Mouse (Mus musculus): ENCODE data around the gene Htra1. TPM values are rescaled to one million over a fixed set of nuclear protein-coding genes. Genes with fewer than 3 reads are reported as not detected.

Gene Htra1
- polyA plus RNA-seq, 1 experiment: 37.7 TPM

- H3K27me3 ChIP-seq (ENCODE audit: control insufficient read depth, insufficient read depth, low read length): no peaks in the 10 kb centered on the region
- WGBS: 88% methylated on average over 6 of the region's 6 CpGs
- no peaks in the 10 kb centered on the region for H3K4me1 ChIP-seq (ENCODE audit: control insufficient read depth, insufficient read depth, insufficient read length)
- no peak overlapping the region for H3K27ac ChIP-seq (ENCODE audit: insufficient read depth, low read length)
- DNase-seq (ENCODE audit: low read depth in 1 of 2, low spot score in 2 of 2): no peak
- TF ChIP-seq POLR2A (IDR thresholded peaks at IDR 0.05; ENCODE audit: low read depth, low read length) (no peak), CTCF (IDR thresholded peaks at IDR 0.05; ENCODE audit: extremely low read depth, insufficient read depth, insufficient read length, insufficient replicate concordance) (no peak)
- H3K4me3 ChIP-seq (ENCODE audit: extremely low read depth, insufficient read depth, insufficient read length): no peak overlapping the region
- no peaks in the 10 kb centered on the region for H3K36me3 ChIP-seq (ENCODE audit: control insufficient read depth, insufficient read depth, low read length)
Measured at GRCm38 (mm10) chr7:130961429-130961828, 25.5 kb downstream of the Htra1 start.

GRCm38 (mm10) chr7:130964686-130965085 lies 28.8 kb downstream of the Htra1 start:
- 50% methylated on average over 5 of the region's 5 CpGs for WGBS

GRCm38 (mm10) chr7:130965396-130965795 lies 29.5 kb downstream of the Htra1 start:
- H3K36me3 ChIP-seq (ENCODE audit: control insufficient read depth, insufficient read depth, low read length): no peaks in the 10 kb centered on the region
- H3K4me1 ChIP-seq (ENCODE audit: control insufficient read depth, insufficient read depth, insufficient read length): no peaks in the 10 kb centered on the region
- H3K27ac ChIP-seq (ENCODE audit: insufficient read depth, low read length): no peak overlapping the region
- TF ChIP-seq POLR2A (IDR thresholded peaks at IDR 0.05; ENCODE audit: low read depth, low read length): no peak
- TF ChIP-seq CTCF (IDR thresholded peaks at IDR 0.05; ENCODE audit: extremely low read depth, insufficient read depth, insufficient read length, insufficient replicate concordance): no peak
- WGBS: 98% methylated on average over 4 of the region's 4 CpGs
- DNase-seq (ENCODE audit: low read depth in 1 of 2, low spot score in 2 of 2): no peak
- no peak overlapping the region for H3K4me3 ChIP-seq (ENCODE audit: extremely low read depth, insufficient read depth, insufficient read length)
- no peaks in the 10 kb centered on the region for H3K27me3 ChIP-seq (ENCODE audit: control insufficient read depth, insufficient read depth, low read length)

More at GRCm38 (mm10) chr7:130964686-130965085, 28.8 kb downstream of the Htra1 start:
- H3K4me1 ChIP-seq (ENCODE audit: control insufficient read depth, insufficient read depth, insufficient read length): no peaks in the 10 kb centered on the region
- H3K27ac ChIP-seq (ENCODE audit: insufficient read depth, low read length): no peak overlapping the region
- H3K4me3 ChIP-seq (ENCODE audit: extremely low read depth, insufficient read depth, insufficient read length): no peak overlapping the region
- no peaks in the 10 kb centered on the region for H3K36me3 ChIP-seq (ENCODE audit: control insufficient read depth, insufficient read depth, low read length)
- DNase-seq (ENCODE audit: low read depth in 1 of 2, low spot score in 2 of 2): no peak
- no peak for TF ChIP-seq POLR2A (IDR thresholded peaks at IDR 0.05; ENCODE audit: low read depth, low read length)
- TF ChIP-seq CTCF (IDR thresholded peaks at IDR 0.05; ENCODE audit: extremely low read depth, insufficient read depth, insufficient read length, insufficient replicate concordance): no peak
- no peaks in the 10 kb centered on the region for H3K27me3 ChIP-seq (ENCODE audit: control insufficient read depth, insufficient read depth, low read length)

- H3K4me1 ChIP-seq (ENCODE audit: control insufficient read depth, insufficient read depth, insufficient read length): no peaks in the 10 kb centered on the region
- WGBS: 83% methylated on average over 4 of the region's 4 CpGs
- TF ChIP-seq POLR2A (IDR thresholded peaks at IDR 0.05; ENCODE audit: low read depth, low read length) (no peak), CTCF (IDR thresholded peaks at IDR 0.05; ENCODE audit: extremely low read depth, insufficient read depth, insufficient read length, insufficient replicate concordance) (no peak)
- H3K27me3 ChIP-seq (ENCODE audit: control insufficient read depth, insufficient read depth, low read length): no peaks in the 10 kb centered on the region
- H3K36me3 ChIP-seq (ENCODE audit: control insufficient read depth, insufficient read depth, low read length): no peaks in the 10 kb centered on the region
- no peak overlapping the region for H3K4me3 ChIP-seq (ENCODE audit: extremely low read depth, insufficient read depth, insufficient read length)
- H3K27ac ChIP-seq (ENCODE audit: insufficient read depth, low read length): no peak overlapping the region
- DNase-seq (ENCODE audit: low read depth in 1 of 2, low spot score in 2 of 2): no peak
Measured at GRCm38 (mm10) chr7:130965909-130966365, 30.0 kb downstream of the Htra1 start.

- Histone ChIP-seq H3K4me3 (ENCODE audit: extremely low read depth, insufficient read depth, insufficient read length) (no peak overlapping the region), H3K27me3 (ENCODE audit: control insufficient read depth, insufficient read depth, low read length) (no peaks in the 10 kb centered on the region), H3K4me1 (ENCODE audit: control insufficient read depth, insufficient read depth, insufficient read length) (no peaks in the 10 kb centered on the region), H3K36me3 (ENCODE audit: control insufficient read depth, insufficient read depth, low read length) (no peaks in the 10 kb centered on the region), H3K27ac (ENCODE audit: insufficient read depth, low read length) (no peak overlapping the region)
- no peak for TF ChIP-seq CTCF (IDR thresholded peaks at IDR 0.05; ENCODE audit: extremely low read depth, insufficient read depth, insufficient read length, insufficient replicate concordance)
- TF ChIP-seq POLR2A (IDR thresholded peaks at IDR 0.05; ENCODE audit: low read depth, low read length): no peak
- DNase-seq (ENCODE audit: low read depth in 1 of 2, low spot score in 2 of 2): no peak
- WGBS: 84% methylated on average over 5 of the region's 5 CpGs
Measured at GRCm38 (mm10) chr7:130966451-130966850, 30.5 kb downstream of the Htra1 start.

- no peak for DNase-seq (ENCODE audit: low read depth in 1 of 2, low spot score in 2 of 2)
- Histone ChIP-seq H3K4me1 (ENCODE audit: control insufficient read depth, insufficient read depth, insufficient read length) (no peaks in the 10 kb centered on the region), H3K36me3 (ENCODE audit: control insufficient read depth, insufficient read depth, low read length) (no peaks in the 10 kb centered on the region), H3K4me3 (ENCODE audit: extremely low read depth, insufficient read depth, insufficient read length) (no peak overlapping the region), H3K27me3 (ENCODE audit: control insufficient read depth, insufficient read depth, low read length) (no peaks in the 10 kb centered on the region), H3K27ac (ENCODE audit: insufficient read depth, low read length) (no peak overlapping the region)
- TF ChIP-seq POLR2A (IDR thresholded peaks at IDR 0.05; ENCODE audit: low read depth, low read length) (no peak), CTCF (IDR thresholded peaks at IDR 0.05; ENCODE audit: extremely low read depth, insufficient read depth, insufficient read length, insufficient replicate concordance) (no peak)
- whole genome bisulfite sequencing: 57% methylated on average over 6 of the region's 6 CpGs
Measured at GRCm38 (mm10) chr7:130966876-130967275, 31.0 kb downstream of the Htra1 start.

GRCm38 (mm10) chr7:130967901-130968300 lies 32.0 kb downstream of the Htra1 start:
- no peak overlapping the region for H3K27ac ChIP-seq (ENCODE audit: insufficient read depth, low read length)
- H3K4me3 ChIP-seq (ENCODE audit: extremely low read depth, insufficient read depth, insufficient read length): no peak overlapping the region
- no peaks in the 10 kb centered on the region for H3K27me3 ChIP-seq (ENCODE audit: control insufficient read depth, insufficient read depth, low read length)
- H3K4me1 ChIP-seq (ENCODE audit: control insufficient read depth, insufficient read depth, insufficient read length): no peaks in the 10 kb centered on the region
- DNase-seq (ENCODE audit: low read depth in 1 of 2, low spot score in 2 of 2): no peak
- WGBS: 88% methylated on average over 6 of the region's 6 CpGs
- H3K36me3 ChIP-seq (ENCODE audit: control insufficient read depth, insufficient read depth, low read length): no peaks in the 10 kb centered on the region
- TF ChIP-seq CTCF (IDR thresholded peaks at IDR 0.05; ENCODE audit: extremely low read depth, insufficient read depth, insufficient read length, insufficient replicate concordance) (no peak), POLR2A (IDR thresholded peaks at IDR 0.05; ENCODE audit: low read depth, low read length) (no peak)
